Mouse (Mus musculus) kidney, embryonic 14.5 days (tissue): ENCODE measurements around the gene Otc. TPM values are rescaled to one million over a fixed set of nuclear protein-coding genes. Genes with fewer than 3 reads are reported as not detected.

Source experiments
- ATAC-seq: fragments of 200-750 bp; cut with Nextera tagmentation; 2 replicates; pipeline ENCODE4 v1.8.0; 2017; ENCODE audit warnings: moderate number of reproducible peaks, mild to moderate bottlenecking, moderate TSS enrichment, moderate library complexity; ENCODE audit not compliant: low FRiP score, low TSS enrichment
- H3K27ac ChIP-seq: fragments of 300-500 bp; sonication (generic); 2 replicates; pipeline ENCODE4 v1.5.1; 2014; ENCODE audit warnings: low read depth, mild to moderate bottlenecking, low read length, moderate library complexity, mixed read lengths
- H3K27me3 ChIP-seq: fragments of 300-500 bp; sonication (generic); 2 replicates; pipeline ENCODE4 v1.6.1; 2014; ENCODE audit warnings: mild to moderate bottlenecking, low read length; ENCODE audit not compliant: control insufficient read depth, insufficient read depth
- H3K36me3 ChIP-seq: fragments of 300-500 bp; sonication (generic); 2 replicates; pipeline ENCODE4 v1.6.1; 2014; ENCODE audit warnings: low read length, mixed read lengths; ENCODE audit not compliant: control insufficient read depth, insufficient read depth
- H3K4me1 ChIP-seq: fragments of 300-500 bp; sonication (generic); 2 replicates; pipeline ENCODE4 v1.6.1; 2014; ENCODE audit warnings: low read length, mixed read lengths; ENCODE audit not compliant: control insufficient read depth, insufficient read depth
- H3K4me2 ChIP-seq: fragments of 300-500 bp; sonication (generic); replicated peaks from 2 replicates; pipeline ENCODE4 v1.6.1; 2014; ENCODE audit warnings: low read depth, mild to moderate bottlenecking, low read length
- H3K4me3 ChIP-seq: fragments of 300-500 bp; sonication (generic); 2 replicates; pipeline ENCODE4 v1.5.1; 2014; ENCODE audit warnings: mild to moderate bottlenecking, low read length
- H3K9ac ChIP-seq: fragments of 300-500 bp; sonication (generic); 2 replicates; pipeline ENCODE4 v1.6.1; 2014; ENCODE audit warnings: low read depth, mild to moderate bottlenecking, low read length, moderate library complexity
- H3K9me3 ChIP-seq: fragments of 300-500 bp; sonication (generic); 2 replicates; pipeline ENCODE4 v1.6.1; 2016; ENCODE audit warnings: low read length; ENCODE audit not compliant: control insufficient read depth
- WGBS: fragments of 180-500 bp; shearing (Covaris S2); extraction: QIAGEN DNeasy Blood & Tissue Kit; methylation state at CpG from one replicate; pipeline ENCODE4 v1.1.7; 2014; 5-methylcytosine and 5-hydroxymethylcytosine counted together
- polyA plus RNA-seq: library from polyadenylated mRNA; unstranded; fragments of >200 nt; fragmentation: Nextera tagmentation; extraction: Ambion mirVana; gene quantifications from 2 replicates; pipeline ENCODE4 v1.2.1, GENCODE M21; 2014

The Otc gene
- polyA plus RNA-seq, 1 experiment from 2014 or later, result not detected

DNA sequence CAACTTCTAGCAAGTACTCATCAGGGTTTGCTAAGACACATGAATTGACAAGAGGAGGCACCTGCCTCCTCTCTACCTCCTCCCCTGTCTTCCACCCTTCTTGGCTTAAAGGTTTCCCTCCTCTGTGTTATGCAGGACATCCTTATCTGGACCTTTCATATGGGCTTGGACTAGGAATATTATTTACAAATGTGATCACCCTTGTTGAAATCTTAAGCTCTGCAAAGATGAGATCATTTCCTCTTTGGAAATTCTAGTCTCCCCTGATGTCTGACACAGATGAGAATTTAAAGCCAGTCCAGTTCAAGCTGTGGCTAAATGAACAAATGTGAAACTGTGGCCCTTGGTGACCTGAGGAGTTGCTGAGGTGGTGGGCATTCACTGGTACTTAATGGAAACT, 748 bp upstream of the Otc start:
- Histone ChIP-seq H3K4me3 (no peak overlapping the region), H3K4me2 (no peak overlapping the region), H3K27ac (no peak overlapping the region), H3K9ac (no peak overlapping the region), H3K4me1 (no peaks in the 10 kb centered on the region), H3K36me3 (no peaks in the 10 kb centered on the region), H3K9me3 (no peaks in the 10 kb centered on the region), H3K27me3 (no peaks in the 10 kb centered on the region)
- ATAC-seq, result no peak

DNA sequence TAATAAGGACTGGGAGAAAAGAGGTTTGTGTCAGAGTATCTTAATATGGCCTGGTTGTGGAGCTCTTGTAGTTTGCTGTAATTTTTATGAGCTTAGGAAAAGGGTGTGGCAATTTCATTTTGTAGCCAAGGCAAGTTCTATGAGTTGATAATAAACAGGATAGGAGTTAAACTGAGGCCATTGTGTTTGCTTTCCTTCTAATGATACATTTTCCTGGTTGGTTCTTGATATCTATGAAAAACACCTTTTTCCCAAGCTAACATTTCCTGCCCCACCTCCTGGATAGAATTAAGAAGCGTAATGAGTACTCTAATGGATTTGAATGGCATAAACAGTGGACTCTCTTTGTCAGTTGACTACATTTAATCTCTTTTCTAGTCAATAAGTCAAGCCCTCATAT, 5.7 kb downstream of the Otc start:
- H3K9me3 ChIP-seq, result no peaks in the 10 kb centered on the region
- no peak overlapping the region for H3K27ac ChIP-seq
- ATAC-seq, result no peak
- H3K4me2 ChIP-seq, result no peak overlapping the region
- H3K9ac ChIP-seq, result no peak overlapping the region
- 83% methylated on average over 1 of the region's 1 CpGs for WGBS
- no peak overlapping the region for H3K4me3 ChIP-seq
- H3K27me3 ChIP-seq, result no peaks in the 10 kb centered on the region
- no peaks in the 10 kb centered on the region for H3K36me3 ChIP-seq
- no peaks in the 10 kb centered on the region for H3K4me1 ChIP-seq

DNA sequence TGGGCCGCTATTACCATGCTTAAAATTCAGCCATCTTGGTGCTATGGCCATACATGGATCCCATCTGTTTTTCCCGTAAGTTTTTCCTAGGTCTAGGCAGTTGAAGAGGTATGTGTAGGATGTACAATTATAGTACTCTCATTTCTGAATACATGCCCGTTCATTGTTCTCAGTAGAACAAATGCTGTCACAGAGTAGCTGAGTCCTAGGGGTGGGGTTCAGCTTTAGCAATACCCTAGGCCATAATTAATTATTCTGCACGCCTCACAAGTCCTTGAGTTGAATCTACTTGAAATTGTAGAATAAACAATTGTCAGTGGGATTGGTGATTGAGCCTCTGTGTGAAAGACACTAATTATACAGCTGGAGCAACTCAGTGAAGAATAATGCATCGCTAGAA, 6.2 kb downstream of the Otc start:
- no peaks in the 10 kb centered on the region for H3K36me3 ChIP-seq
- ATAC-seq, result no peak
- H3K4me2 ChIP-seq, result no peak overlapping the region
- no peaks in the 10 kb centered on the region for H3K27me3 ChIP-seq
- H3K4me3 ChIP-seq, result no peak overlapping the region
- H3K27ac ChIP-seq, result no peak overlapping the region
- WGBS, result 80% methylated on average over 5 of the region's 5 CpGs
- no peaks in the 10 kb centered on the region for H3K9me3 ChIP-seq
- H3K9ac ChIP-seq, result no peak overlapping the region
- no peaks in the 10 kb centered on the region for H3K4me1 ChIP-seq

DNA sequence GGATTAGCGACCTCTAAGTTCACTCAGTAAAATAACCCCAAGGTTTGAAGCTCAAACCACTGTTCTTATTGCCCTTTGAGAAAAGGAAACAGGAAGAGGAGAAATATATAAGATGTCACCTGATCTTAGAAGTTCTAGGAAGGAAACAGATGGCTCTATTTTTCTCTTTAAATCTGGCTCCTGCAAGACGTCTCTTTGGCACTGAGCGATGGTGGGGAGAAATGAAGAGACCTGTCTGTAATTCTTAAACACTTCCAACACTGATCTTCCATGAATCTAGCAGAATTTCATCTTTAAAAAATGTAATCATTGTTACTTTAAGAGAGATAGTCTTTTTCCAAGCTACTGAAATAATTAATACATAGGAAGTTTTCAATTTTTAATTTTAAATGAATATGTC, 16.2 kb downstream of the Otc start:
- Histone ChIP-seq H3K9me3 (no peaks in the 10 kb centered on the region), H3K4me2 (no peak overlapping the region), H3K4me3 (no peak overlapping the region), H3K27me3 (no peaks in the 10 kb centered on the region), H3K9ac (no peak overlapping the region), H3K4me1 (no peaks in the 10 kb centered on the region), H3K27ac (no peak overlapping the region), H3K36me3 (no peaks in the 10 kb centered on the region)
- WGBS, result 75% methylated on average over 3 of the region's 3 CpGs
- ATAC-seq, result no peak

DNA sequence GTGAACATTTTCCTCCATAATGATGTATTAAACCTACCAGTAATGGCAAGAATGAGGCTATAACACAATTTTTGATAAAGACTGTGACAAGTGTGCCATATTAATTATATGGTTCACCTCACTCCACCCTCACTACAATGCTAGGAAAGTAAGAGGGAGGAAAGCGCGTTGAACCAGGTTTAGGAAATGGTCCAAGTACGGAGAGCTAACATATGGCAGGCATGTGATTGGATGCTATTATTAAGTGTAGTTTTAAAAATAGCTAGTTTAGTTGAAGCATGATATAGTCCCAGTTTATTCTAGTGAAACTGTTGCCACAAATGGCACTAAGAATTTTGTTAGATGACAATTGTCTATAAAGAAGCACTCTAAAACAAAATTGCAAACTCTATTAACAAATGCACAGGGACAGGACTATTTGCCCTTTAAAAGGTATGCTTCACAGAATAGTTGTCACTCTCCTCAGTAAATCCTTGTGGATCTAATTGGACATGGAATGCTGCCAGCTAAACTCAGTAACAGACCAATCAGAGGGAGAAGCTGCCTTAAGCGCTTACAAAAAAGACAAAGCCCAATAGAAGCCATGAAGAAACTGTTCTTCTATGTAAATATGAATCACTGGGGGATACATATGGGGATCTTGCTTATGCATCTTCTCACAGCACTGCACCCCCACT, 16.8 kb downstream of the Otc start:
- Histone ChIP-seq H3K27ac (no peak overlapping the region), H3K9ac (no peak overlapping the region), H3K9me3 (no peaks in the 10 kb centered on the region), H3K4me2 (no peak overlapping the region), H3K36me3 (no peaks in the 10 kb centered on the region), H3K4me1 (no peaks in the 10 kb centered on the region), H3K4me3 (no peak overlapping the region), H3K27me3 (no peaks in the 10 kb centered on the region)
- no peak for ATAC-seq
- WGBS, result 84% methylated on average over 4 of the region's 4 CpGs

DNA sequence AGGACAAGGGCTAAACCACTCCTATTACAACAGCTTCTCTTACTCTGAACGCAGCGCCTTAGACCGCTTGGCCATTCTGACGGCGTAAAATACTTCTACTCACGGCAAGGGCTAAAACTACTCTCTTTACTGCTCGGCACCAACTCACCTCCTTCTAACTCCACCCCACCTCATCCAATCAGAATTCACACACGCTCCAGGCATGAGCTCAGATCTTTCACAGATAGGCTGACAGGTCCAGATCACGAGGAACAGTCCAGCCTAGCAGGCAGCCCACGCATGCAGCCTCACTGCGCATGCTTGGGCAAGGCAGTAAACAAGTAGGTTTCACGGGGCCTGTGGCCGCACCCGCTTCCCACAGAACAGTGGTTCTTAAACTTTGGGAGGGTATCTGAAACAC, 45.2 kb downstream of the Otc start:
- H3K9me3 ChIP-seq, result no peaks in the 10 kb centered on the region
- H3K4me2 ChIP-seq, result no peak overlapping the region
- 91% methylated on average over 14 of the region's 14 CpGs for WGBS
- no peak overlapping the region for H3K9ac ChIP-seq
- H3K4me3 ChIP-seq, result no peak overlapping the region
- H3K27me3 ChIP-seq, result no peaks in the 10 kb centered on the region
- H3K27ac ChIP-seq, result no peak overlapping the region
- ATAC-seq, result no peak
- H3K36me3 ChIP-seq, result no peaks in the 10 kb centered on the region
- H3K4me1 ChIP-seq, result no peaks in the 10 kb centered on the region

DNA sequence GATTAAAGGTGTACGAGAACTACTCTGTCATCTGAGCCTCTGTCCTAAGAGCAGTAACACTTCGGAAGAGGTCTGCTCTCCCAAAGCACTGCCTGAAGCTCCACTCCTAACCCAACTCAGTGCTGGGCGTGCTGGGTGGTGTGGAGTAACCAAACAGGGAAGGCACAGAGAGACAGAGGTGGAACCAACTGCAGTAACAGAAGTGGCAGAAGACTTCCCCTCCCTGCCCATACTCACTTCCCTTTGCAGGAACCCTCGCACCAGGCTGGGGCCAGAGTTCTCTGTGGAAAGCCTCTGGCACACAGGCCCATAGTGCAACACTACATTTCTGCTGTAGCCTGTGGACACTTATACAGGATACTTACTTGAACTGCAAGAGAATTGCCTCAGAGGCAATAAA, 66.1 kb downstream of the Otc start:
- WGBS, result 81% methylated on average over 4 of the region's 4 CpGs
- no peak for ATAC-seq
- no peak overlapping the region for H3K4me3 ChIP-seq
- no peak overlapping the region for H3K9ac ChIP-seq
- no peaks in the 10 kb centered on the region for H3K27me3 ChIP-seq
- H3K4me1 ChIP-seq, result no peaks in the 10 kb centered on the region
- no peaks in the 10 kb centered on the region for H3K9me3 ChIP-seq
- H3K4me2 ChIP-seq, result no peak overlapping the region
- no peak overlapping the region for H3K27ac ChIP-seq
- H3K36me3 ChIP-seq, result no peaks in the 10 kb centered on the region

DNA sequence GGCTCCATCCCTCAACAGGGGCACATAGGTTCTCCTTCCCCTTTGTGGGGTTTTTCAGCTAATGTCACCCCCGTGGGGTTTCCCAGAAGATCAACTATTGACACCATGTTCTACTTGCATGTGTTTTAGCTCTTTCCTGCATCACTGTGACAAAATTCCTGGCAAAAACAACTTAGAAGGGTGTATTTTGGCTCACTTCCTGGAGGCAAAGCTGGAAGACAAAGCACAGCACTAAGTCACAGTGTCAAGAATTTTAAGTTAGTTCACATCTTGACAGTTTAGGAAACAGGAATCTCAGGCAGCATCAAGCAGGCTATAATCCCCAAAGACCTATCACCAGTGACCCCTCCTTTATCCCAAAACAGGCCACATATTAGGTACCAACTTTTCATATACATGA, 78.1 kb downstream of the Otc start:
- H3K4me2 ChIP-seq, result no peak overlapping the region
- no peak overlapping the region for H3K27ac ChIP-seq
- H3K36me3 ChIP-seq, result no peaks in the 10 kb centered on the region
- H3K4me3 ChIP-seq, result no peak overlapping the region
- no peaks in the 10 kb centered on the region for H3K27me3 ChIP-seq
- no peak overlapping the region for H3K9ac ChIP-seq
- H3K4me1 ChIP-seq, result no peaks in the 10 kb centered on the region
- WGBS, result 63% methylated on average over 1 of the region's 1 CpGs
- no peak for ATAC-seq
- no peaks in the 10 kb centered on the region for H3K9me3 ChIP-seq

DNA sequence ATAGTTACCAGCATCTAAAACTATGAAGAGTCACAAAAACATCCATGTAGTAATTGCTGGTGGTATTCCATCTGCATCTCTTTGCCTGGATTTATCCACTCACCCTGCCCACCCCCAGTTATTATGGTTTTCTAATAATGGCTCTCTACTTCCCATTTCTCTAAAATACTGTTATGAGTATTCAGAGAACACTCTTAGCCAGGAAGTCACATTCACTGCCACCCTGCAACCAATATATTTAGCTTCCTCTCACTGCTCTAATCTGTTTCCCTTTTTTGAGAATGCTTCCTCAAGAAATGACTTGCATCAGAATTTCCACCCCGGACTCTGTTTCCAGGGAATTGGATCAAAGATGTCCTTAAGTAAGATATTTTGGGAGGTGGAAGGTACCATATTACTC, 79.6 kb downstream of the Otc start:
- H3K9ac ChIP-seq, result no peak overlapping the region
- no peak overlapping the region for H3K4me3 ChIP-seq
- H3K27me3 ChIP-seq, result no peaks in the 10 kb centered on the region
- no peak overlapping the region for H3K27ac ChIP-seq
- H3K36me3 ChIP-seq, result no peaks in the 10 kb centered on the region
- no peaks in the 10 kb centered on the region for H3K4me1 ChIP-seq
- ATAC-seq, result no peak
- no peak overlapping the region for H3K4me2 ChIP-seq
- 94% methylated on average over 1 of the region's 1 CpGs for WGBS
- no peaks in the 10 kb centered on the region for H3K9me3 ChIP-seq
